Mouse (Mus musculus) urinary bladder, postnatal 36 days (tissue): ENCODE measurements around the gene Flt1.

Experiments
- DNase-seq, 2 experiments: peaks; one replicate each; pipeline ENCODE4 v3.0.0; 2022; ENCODE audit warnings: low spot score in 2 of 2, mixed read lengths in 1 of 2

The Flt1 gene

DNA sequence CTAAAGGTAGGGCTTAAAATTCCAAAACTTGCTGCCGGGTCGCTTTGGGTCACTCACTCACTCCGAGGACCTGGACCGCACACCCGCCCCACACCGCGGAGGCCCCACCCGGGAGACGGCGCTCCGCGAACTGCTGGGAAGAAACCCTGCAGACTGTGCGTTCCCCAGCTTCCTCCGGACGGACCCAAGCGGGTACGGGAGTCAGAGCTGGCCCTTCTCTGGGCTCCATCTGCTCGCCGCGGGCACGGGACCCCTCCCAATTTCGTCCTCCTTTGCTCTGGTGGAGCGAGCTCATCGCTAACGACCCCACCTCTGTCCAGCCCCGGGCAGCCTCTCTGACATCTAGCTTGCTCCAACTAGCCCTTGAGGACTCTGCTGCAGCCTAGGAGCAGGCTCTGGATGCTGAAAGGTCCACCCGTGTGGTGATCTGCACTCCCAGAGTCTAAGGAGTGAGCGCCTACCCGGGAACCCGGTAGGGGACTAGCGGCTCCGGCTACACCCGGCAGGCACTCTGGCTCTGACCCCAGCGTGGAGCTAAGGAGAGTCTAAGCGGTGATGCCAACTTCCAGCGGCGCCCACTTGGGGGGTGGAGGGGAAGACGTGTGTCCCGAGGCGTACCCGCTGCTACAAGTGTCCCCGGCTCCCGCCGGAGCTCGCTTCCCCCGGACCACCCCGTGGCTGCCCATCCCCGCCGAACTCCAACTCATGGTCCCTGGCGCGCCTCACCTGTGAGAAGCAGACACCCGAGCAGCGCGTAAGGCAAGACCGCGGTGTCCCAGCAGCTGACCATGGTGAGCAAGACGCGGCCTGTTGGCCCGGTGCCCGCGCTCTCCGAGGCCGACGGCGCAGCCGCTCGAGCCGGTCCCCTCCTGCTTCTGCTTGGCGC, 623 bp downstream of the Flt1 start:
- peak in 1 of 2 experiments; percentile 52 for DNase-seq

DNA sequence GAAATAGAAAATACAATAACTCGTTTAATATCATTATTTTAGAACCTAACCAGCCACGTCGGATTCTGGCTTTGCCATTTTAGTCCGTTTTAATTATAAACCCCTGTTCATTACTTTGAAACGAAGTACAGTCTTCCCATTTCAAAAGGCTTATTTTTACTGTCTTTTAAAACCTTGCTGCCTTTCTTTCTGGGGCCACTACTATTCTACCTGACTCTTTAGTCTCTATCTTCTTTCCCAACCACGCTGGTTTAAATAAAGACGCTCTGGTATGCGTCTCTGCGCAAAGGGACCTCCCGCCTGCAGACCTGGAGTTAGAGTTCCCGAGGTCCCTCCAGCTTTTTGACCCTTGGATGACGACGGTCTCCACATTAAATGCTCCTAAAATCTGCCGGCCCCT, 1.4 kb downstream of the Flt1 start:
- no peak for DNase-seq

DNA sequence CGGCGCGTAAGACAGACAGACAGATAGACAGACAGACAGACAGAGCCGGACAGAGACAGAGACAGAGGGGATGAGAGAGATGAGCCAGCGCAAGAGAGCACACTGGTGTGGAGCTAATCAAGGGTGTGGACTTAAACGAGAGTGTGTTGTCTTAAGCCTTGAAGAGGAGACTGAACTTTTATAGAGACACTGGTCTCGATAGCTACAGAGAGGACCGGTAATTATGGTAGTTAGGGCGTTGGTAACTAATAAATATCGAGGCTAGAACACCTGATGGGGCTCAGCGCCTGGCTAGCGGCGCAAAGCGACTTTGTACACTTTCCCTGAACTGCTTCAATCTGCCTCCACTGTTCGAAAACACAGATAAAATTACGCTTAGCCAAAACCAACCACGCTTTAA, 2.0 kb downstream of the Flt1 start:
- no peak for DNase-seq

- no peak for DNase-seq
Observed at GRCm38 (mm10) chr5:147721438-147721837, 4.4 kb downstream of the Flt1 start.

GRCm38 (mm10) chr5:147718335-147718734, 7.5 kb downstream of the Flt1 start:
- no peak for DNase-seq

GRCm38 (mm10) chr5:147716697-147717217, 9.1 kb downstream of the Flt1 start:
- no peak for DNase-seq

DNA sequence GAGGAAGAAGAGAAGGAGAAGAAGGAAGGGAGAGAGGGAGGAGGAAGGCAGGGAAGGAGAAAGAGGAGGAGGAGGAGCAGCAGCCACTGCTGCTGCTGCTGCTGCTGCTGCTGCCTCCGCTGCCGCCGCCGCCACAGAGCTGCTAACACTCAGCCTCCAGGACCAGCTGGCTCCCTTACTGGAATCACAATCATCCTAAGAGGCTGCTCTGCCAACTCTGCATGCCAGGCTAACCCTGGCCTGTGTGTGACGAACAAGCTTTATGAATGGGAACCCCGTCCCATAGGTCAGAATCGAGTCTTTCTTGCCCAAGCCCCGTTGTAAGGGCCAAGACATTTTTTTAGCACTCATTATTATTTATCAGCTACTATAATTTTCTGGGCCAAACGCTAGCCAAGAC, 9.5 kb downstream of the Flt1 start:
- DNase-seq = no peak

DNA sequence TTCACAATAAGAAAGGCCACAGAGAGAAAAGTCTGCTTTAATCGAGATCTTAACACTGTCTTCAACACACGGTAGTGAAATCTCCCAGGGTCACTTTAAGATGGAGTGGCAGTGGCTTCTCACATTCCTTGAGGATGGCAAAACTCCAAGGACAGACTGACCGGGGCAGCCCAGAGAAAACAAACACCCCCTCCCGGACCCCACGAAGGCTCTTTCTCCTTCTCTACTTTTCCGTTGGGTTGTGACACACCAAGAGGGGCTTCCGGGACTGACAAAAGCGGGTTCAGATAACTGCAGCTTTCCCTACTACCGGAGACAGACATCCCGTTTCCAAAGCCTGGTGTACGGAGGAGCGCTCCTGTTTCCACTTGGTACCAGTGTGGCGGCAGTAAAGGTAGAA, 10.4 kb downstream of the Flt1 start:
- no peak for DNase-seq

DNA sequence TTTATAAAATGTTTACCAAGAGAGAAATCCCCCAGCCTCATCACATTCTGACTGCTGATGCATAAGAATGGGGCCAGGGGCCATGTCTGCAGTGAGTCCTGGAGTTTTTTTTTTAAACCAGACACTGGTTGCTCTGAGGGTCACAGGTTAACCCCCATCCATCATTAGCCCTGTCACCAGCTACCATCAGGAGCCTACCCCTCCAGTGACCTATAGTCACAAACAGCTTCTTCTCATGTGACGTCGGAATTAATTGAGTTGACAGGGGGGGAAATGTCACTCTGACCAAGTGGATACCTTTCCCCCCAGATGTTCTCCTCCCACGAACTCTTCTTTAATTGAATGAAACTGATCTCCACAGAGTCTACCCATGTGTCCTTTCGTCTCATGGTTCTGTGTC, 17.3 kb downstream of the Flt1 start:
- no peak for DNase-seq

- no peak for DNase-seq
Observed at GRCm38 (mm10) chr5:147707479-147707878, 18.3 kb downstream of the Flt1 start.

GRCm38 (mm10) chr5:147704890-147705289, 20.9 kb downstream of the Flt1 start:
- no peak for DNase-seq

DNA sequence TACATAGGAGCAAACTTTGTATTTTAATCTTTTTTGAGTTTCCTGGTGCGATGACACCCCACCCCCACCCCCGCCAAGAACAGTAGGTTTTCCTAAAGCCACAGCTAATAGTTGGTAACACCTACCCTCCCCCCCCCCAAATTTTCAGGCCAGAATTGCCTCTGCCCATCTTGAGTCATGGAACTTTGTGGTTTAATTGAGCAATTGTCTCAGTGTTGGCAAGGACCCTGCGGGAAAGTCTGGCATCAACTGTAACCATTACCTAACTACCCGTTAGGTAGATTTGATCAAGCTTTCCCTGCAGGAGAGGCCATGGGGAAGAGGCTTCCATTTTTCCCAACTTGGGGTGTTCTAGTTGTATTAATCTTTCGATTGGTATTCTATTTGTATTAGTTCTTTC, 23.4 kb downstream of the Flt1 start:
- DNase-seq = no peak

DNA sequence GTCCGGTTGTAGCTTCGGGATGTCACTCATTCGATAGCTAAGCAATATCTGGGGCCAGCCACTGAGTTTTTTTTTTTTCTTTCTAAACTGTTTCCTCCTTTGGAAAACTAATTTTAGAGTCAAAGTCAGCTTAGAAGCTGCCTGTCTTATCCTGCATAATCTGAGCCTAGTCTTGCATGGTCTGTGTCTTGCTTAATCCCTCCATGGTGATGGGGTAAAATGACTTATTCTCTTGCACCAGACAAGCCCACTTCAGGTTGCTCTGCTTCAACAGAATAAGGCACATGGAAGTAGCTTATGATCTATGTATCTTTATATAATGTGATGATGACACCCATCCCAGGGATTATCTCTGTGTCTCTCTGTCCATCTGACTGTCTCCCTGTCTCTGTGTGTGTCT, 24.8 kb downstream of the Flt1 start:
- no peak for DNase-seq

DNA sequence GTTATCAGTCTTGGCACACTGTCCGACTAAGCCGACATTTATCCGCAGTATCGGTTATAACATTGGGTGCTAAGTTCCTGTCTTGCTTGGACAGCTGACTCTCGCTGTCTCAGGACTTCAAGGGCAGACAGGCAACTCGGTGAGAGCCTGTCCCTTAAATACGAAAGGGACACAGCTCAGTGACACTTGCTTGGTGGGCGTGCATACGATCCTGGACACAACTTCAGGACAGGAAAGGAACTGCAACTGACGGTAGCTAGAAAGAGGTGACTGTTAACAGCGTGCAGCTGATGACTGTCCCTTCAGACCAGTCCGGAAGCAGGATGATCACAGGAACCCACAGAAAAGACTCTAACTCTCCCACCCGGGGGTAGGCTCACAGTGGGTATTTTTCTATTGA, 27.8 kb downstream of the Flt1 start:
- DNase-seq = no peak

DNA sequence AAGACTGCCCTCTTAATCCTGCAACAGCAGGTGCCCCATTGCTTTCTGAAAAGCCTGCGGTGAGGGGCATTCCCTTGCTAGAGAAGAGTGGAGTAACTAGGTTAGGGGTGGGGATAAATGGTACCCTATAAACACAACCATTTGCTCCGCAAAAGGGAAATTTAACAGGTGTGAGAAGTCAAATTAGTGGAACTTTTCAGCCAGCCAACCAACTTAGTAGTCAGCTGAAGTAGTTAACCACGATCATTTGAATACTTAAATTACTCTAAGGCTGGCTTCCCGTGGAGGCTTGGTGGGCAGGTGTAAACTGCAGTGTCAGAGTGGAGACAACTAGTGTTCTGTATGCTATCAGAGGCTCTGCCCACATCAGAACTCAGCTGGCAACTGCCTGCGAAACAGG, 28.6 kb downstream of the Flt1 start:
- no peak for DNase-seq

DNA sequence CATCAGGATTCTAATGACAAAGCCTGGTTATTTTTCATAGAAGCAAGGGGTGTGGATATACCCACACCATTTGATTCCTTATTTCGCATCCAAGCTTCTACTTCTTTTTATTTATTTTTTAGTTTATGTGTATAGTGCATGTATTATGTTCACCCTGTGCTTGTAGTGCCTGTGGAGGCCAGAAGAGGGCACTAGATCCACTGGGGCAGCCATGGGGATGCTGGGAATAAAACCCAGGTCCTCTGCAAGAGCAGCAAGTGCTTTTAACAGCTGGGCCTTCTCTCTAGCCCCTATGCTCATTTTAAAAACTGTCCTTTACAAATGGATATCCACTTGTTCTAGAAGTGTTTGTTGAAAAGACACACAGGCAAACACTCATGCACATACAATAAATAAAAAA, 33.2 kb downstream of the Flt1 start:
- DNase-seq = no peak

GRCm38 (mm10) chr5:147683707-147684323, 42.0 kb downstream of the Flt1 start:
- no peak for DNase-seq

- no peak for DNase-seq
Observed at GRCm38 (mm10) chr5:147681224-147681623, 44.6 kb downstream of the Flt1 start.

- DNase-seq = no peak
Observed at GRCm38 (mm10) chr5:147680711-147681110, 45.1 kb downstream of the Flt1 start.

DNA sequence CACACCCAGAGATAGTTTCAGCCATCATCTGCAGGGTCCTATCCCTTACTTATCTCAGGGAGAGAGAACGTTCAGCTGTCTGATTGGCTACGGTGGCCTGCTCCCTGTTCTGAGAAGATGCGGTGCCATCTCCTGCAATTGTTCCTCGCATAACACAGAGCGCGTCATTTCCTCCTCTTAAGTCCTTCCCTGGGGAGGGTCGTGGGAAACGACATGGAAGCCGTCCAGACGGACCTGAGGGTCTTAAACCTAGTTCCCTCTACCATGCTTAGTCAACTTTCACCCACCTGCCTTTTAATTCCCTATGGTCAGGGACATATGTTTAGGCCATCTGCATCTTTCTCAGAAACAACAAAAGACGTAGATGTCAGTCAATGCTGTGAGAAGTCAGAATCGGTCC, 46.5 kb downstream of the Flt1 start:
- no peak for DNase-seq

GRCm38 (mm10) chr5:147675791-147676190, 50.0 kb downstream of the Flt1 start:
- no peak for DNase-seq

GRCm38 (mm10) chr5:147671765-147672424, 53.9 kb downstream of the Flt1 start:
- DNase-seq = no peak
